1 mouse cellular context compared by ENCODE assay signal in genomic region chr2:90903398-90903797, GRCm38 (mm10).
TF ChIP-seq lines count a peak whose summit lies in the region.

No protein-coding gene starts in this region.

TF ChIP-seq in CH12.LX, 34 proteins besides CTCF, POLR2A, EP300 and RAD21:
- TF ChIP-seq GABPA (IDR thresholded peaks at IDR 0.05; ENCODE audit: insufficient replicate concordance, low read depth, low read length) = no peak
- no peak for TF ChIP-seq ZC3H11A (IDR thresholded peaks at IDR 0.05; ENCODE audit: low read depth, low read length)
- no peak for TF ChIP-seq HCFC1 (IDR thresholded peaks at IDR 0.05; ENCODE audit: low read depth, low read length)
- no peak for TF ChIP-seq BHLHE40 (IDR thresholded peaks at IDR 0.05; ENCODE audit: low read depth, low read length)
